Mouse (Mus musculus): ENCODE results near the gene Hist1h2ak. TPM values are rescaled to one million over a fixed set of nuclear protein-coding genes. Genes with fewer than 3 reads are reported as not detected.

Hist1h2ak gene
- 2.0 TPM for polyA plus RNA-seq (2017; shearing (Covaris generic))

GRCm38 (mm10) chr13:21753524-21754285, at the start of gene Hist1h2ak, which contains the start of gene Hist1h2bn:
TSS of gene Hist1h2ak (minus strand) at chr13:21753827.
TSS of gene Hist1h2bn (plus strand) at chr13:21754123.

DNA sequence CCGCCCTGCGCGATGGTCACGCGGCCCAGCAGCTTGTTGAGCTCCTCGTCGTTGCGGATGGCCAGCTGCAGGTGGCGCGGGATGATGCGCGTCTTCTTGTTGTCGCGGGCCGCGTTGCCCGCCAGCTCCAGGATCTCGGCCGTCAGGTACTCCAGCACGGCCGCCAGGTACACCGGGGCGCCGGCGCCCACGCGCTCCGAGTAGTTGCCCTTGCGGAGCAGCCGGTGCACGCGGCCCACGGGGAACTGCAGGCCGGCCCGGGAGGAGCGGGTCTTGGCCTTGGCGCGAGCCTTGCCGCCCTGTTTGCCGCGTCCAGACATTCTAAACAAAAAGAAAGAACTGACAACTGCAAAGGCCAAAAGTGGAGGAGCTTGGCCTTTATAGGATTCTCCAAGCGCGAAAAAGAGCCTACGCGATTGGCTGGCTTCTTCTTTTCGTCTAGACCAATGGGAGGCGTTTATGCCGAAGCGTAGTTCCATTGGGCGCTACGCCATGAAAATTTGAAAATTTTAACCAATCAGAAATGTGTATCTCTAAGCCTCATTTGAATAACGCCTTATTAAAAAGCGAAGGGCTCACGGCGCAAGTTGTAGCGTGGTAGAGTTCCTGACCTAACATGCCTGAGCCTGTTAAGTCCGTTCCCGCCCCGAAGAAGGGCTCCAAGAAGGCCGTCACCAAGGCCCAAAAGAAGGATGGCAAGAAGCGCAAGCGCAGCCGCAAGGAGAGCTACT, 33.4 kb upstream of the Hist1h2ak start, which contains the start of the genes Hist1h2an and Hist1h2bp:
Gene Hist1h2an, minus strand, starts transcription at position 320 of the 731 bp plus-strand sequence.
Gene Hist1h2bp, plus strand, starts transcription at position 563 of the 731 bp plus-strand sequence.

DNA sequence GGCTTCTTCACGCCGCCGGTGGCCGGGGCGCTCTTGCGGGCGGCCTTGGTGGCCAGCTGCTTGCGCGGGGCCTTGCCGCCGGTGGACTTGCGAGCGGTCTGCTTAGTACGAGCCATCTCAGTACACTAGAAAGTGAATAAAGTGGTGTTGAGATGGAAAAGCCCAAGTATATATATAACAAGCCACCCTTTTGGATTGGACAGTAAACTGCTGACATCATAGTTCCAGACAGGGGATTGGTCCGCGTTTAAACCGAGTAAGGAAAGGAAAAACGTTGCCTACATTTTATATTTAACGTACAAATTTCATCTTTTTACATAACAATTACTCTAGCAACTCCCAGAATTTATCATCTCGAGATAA, 29.6 kb upstream of the Hist1h2ak start, which contains the start of gene Hist1h3i:
Gene Hist1h3i, minus strand, starts transcription at position 116 of the 363 bp plus-strand sequence.

GRCm38 (mm10) chr13:21779767-21780731, 26.4 kb upstream of the Hist1h2ak start, which contains the start of gene Hist1h1b:
TSS of gene Hist1h1b (minus strand) at chr13:21780625.

GRCm38 (mm10) chr13:21750159-21751017, 3.2 kb downstream of the Hist1h2ak start, which contains the start of gene Hist1h4k:
TSS of gene Hist1h4k (minus strand) at chr13:21750505.

DNA sequence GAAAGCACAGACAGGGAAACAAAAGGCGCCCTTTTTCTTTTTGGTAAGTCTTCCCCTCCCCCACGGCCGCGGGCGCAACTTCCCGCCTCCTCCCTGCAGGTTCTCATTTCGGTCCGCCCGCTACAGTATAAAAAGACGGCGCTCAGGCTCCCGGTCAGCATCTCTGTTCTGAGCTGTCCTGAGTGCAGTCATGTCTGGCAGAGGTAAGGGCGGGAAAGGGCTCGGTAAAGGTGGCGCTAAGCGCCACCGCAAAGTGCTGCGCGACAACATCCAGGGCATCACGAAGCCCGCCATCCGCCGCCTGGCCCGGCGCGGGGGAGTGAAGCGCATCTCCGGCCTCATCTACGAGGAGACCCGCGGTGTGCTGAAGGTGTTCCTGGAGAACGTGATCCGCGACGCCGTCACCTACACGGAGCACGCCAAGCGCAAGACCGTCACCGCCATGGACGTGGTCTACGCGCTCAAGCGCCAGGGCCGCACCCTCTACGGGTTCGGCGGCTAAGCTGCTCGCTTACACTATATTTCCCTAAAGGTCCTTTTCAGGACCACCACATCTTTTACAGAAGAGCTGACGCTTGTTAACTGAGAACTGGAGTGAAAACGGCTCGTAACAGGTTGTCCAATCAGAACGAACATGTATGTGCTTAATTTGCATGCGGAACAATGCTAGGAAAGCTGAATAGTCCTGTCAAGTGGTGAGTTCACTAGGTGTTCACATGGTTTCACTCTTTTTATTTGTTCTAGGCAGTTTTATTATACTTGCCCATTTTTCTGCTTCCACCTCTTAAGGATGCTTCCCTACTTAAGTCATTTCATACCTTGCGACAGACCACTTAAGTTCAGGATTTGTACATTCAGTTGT, 18.5 kb downstream of the Hist1h2ak start, which contains the start of gene Hist1h4j:
Gene Hist1h4j, plus strand, starts transcription at position 159 of the 862 bp plus-strand sequence.

DNA sequence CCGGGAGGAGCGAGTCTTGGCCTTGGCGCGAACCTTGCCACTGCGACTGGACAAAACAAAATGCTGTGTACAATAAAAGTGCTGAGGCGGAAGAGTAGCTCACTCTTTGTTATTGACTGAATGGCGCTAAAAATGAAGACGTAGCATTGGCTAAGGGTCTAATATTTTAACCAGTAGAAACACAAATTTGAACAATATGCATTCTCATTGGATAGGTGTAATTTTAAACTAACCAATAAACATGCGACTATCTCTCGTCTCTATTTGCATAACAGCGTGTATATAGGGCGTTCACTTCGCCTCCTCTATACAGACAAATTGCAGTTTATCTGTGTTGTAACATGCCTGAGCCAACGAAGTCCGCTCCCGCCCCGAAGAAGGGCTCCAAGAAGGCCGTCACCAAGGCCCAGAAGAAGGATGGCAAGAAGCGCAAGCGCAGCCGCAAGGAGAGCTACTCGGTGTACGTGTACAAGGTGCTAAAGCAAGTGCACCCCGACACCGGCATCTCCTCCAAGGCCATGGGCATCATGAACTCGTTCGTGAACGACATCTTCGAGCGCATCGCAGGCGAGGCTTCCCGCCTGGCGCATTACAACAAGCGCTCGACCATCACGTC, 31.8 kb downstream of the Hist1h2ak start, which contains the start of gene Hist1h2bm:
Gene Hist1h2bm, plus strand, starts transcription at position 288 of the 616 bp plus-strand sequence.

GRCm38 (mm10) chr13:21717397-21718357, 36.0 kb downstream of the Hist1h2ak start, which contains the start of gene Hist1h3h:
TSS of gene Hist1h3h (plus strand) at chr13:21717659.

DNA sequence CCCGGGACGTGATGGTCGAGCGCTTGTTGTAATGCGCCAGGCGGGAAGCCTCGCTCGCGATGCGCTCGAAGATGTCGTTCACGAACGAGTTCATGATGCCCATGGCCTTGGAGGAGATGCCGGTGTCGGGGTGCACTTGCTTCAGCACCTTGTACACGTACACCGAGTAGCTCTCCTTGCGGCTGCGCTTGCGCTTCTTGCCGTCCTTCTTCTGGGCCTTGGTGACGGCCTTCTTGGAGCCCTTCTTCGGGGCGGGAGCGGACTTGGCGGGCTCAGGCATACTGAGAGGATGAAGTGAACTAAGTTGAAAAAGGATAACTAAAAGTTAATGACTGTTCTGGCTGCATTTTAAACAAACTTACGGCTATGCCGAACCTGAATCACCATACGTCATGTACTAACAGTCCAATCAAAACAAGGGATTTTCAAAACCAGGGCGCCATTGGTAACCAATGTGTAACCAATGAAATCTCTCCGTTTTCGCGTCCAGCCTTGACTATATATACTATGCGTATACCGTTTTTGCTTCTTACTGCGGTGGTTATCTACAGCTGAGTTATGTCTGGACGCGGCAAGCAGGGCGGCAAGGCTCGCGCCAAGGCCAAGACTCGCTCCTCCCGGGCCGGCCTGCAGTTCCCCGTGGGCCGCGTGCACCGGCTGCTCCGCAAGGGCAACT, 37.6 kb downstream of the Hist1h2ak start, which contains the start of the genes Hist1h2bl and Hist1h2ai:
Gene Hist1h2bl, minus strand, starts transcription at position 280 of the 676 bp plus-strand sequence.
Gene Hist1h2ai, plus strand, starts transcription at position 559 of the 676 bp plus-strand sequence.

Other genes with a start within 250 kb of the Hist1h2ak start
- gene Zkscan8, start 222.7 kb downstream of the Hist1h2ak start, polyA plus RNA-seq (2017; shearing (Covaris generic)), result 9.4 TPM
- gene Olfr1366, start 211.0 kb downstream of the Hist1h2ak start, polyA plus RNA-seq (2017; shearing (Covaris generic)), result not detected
- gene Olfr1535, start 193.9 kb downstream of the Hist1h2ak start, polyA plus RNA-seq (2017; shearing (Covaris generic)), result not detected
- gene Olfr1364, start 172.1 kb downstream of the Hist1h2ak start, polyA plus RNA-seq (2017; shearing (Covaris generic)), result not detected
- gene Olfr1362, start 139.8 kb downstream of the Hist1h2ak start, polyA plus RNA-seq (2017; shearing (Covaris generic)), result not detected
- not detected for gene Olfr11, start 111.3 kb downstream of the Hist1h2ak start, polyA plus RNA-seq (2017; shearing (Covaris generic))
- gene Olfr1361, start 90.4 kb downstream of the Hist1h2ak start, polyA plus RNA-seq (2017; shearing (Covaris generic)), result not detected
- gene Olfr1360, start 76.4 kb downstream of the Hist1h2ak start, polyA plus RNA-seq (2017; shearing (Covaris generic)), result not detected
- not detected for gene Olfr1359, start 55.7 kb downstream of the Hist1h2ak start, polyA plus RNA-seq (2017; shearing (Covaris generic))
- gene Hist1h2bl, start 37.7 kb downstream of the Hist1h2ak start, polyA plus RNA-seq (2017; shearing (Covaris generic)), result not detected
- gene Hist1h2ai, start 37.4 kb downstream of the Hist1h2ak start, polyA plus RNA-seq (2017; shearing (Covaris generic)), result not detected
- not detected for gene Hist1h3h, start 36.2 kb downstream of the Hist1h2ak start, polyA plus RNA-seq (2017; shearing (Covaris generic))
- gene Hist1h2bm, start 31.8 kb downstream of the Hist1h2ak start, polyA plus RNA-seq (2017; shearing (Covaris generic)), result 0.72 TPM
- gene Hist1h4j, start 18.8 kb downstream of the Hist1h2ak start, polyA plus RNA-seq (2017; shearing (Covaris generic)), result 0.42 TPM
- 15.6 TPM for gene Hist1h4k, start 3.3 kb downstream of the Hist1h2ak start, polyA plus RNA-seq (2017; shearing (Covaris generic))
- gene Hist1h2bn, start 296 bp upstream of the Hist1h2ak start, polyA plus RNA-seq (2017; shearing (Covaris generic)), result 2.6 TPM
- gene Hist1h1b, start 26.8 kb upstream of the Hist1h2ak start, polyA plus RNA-seq (2017; shearing (Covaris generic)), result 10.2 TPM
- gene Hist1h3i, start 29.5 kb upstream of the Hist1h2ak start, polyA plus RNA-seq (2017; shearing (Covaris generic)), result not detected
- gene Hist1h2an, start 33.4 kb upstream of the Hist1h2ak start, polyA plus RNA-seq (2017; shearing (Covaris generic)), result not detected
- 1.8 TPM for gene Hist1h2bp, start 33.6 kb upstream of the Hist1h2ak start, polyA plus RNA-seq (2017; shearing (Covaris generic))
- 9.2 TPM for gene Hist1h2bq, start 56.4 kb upstream of the Hist1h2ak start, polyA plus RNA-seq (2017; shearing (Covaris generic))
- not detected for gene Hist1h2ao, start 56.6 kb upstream of the Hist1h2ak start, polyA plus RNA-seq (2017; shearing (Covaris generic))
- gene Hist1h4m, start 57.9 kb upstream of the Hist1h2ak start, polyA plus RNA-seq (2017; shearing (Covaris generic)), result 32.8 TPM
- gene Hist1h4n, start 78.4 kb upstream of the Hist1h2ak start, polyA plus RNA-seq (2017; shearing (Covaris generic)), result 20.2 TPM
- 122 TPM for gene Hist1h2ap, start 79.7 kb upstream of the Hist1h2ak start, polyA plus RNA-seq (2017; shearing (Covaris generic))
- 8.9 TPM for gene Hist1h2br, start 79.9 kb upstream of the Hist1h2ak start, polyA plus RNA-seq (2017; shearing (Covaris generic))
- gene Zfp184, start 191.3 kb upstream of the Hist1h2ak start, polyA plus RNA-seq (2017; shearing (Covaris generic)), result 0.32 TPM
- gene Pom121l2, start 227.4 kb upstream of the Hist1h2ak start, polyA plus RNA-seq (2017; shearing (Covaris generic)), result not detected

All from activated CD4-positive, CD25-positive, alpha-beta regulatory T cell, adult 9 weeks (primary cell).